Mouse (Mus musculus): ENCODE results near the gene Usp34. TPM values are rescaled to one million over a fixed set of nuclear protein-coding genes. Genes with fewer than 3 reads are reported as not detected.
"Not testable (repeated sequence)": the region's sequence is repeated elsewhere in the genome, so short reads cannot be mapped to it uniquely, and the experiment has no call there.

The Usp34 gene
- polyA plus RNA-seq, 1 experiment, result 5.6 TPM

- no peak for TF ChIP-seq POLR2A (IDR thresholded peaks at IDR 0.05; ENCODE audit: low read depth, low read length)
- no peak for TF ChIP-seq CTCF (IDR thresholded peaks at IDR 0.05; ENCODE audit: extremely low read depth, insufficient read depth, insufficient read length, insufficient replicate concordance)
- Histone ChIP-seq H3K27me3 (ENCODE audit: control insufficient read depth, insufficient read depth, low read length) (no peaks in the 10 kb centered on the region), H3K27ac (ENCODE audit: insufficient read depth, low read length) (no peak overlapping the region), H3K36me3 (ENCODE audit: control insufficient read depth, insufficient read depth, low read length) (peaks cover 33% of the 10 kb centered on the region), H3K4me3 (ENCODE audit: extremely low read depth, insufficient read depth, insufficient read length) (no peak overlapping the region), H3K4me1 (ENCODE audit: control insufficient read depth, insufficient read depth, insufficient read length) (no peaks in the 10 kb centered on the region)
- DNase-seq (ENCODE audit: low read depth in 1 of 2, low spot score in 2 of 2), result no peak
- 95% methylated on average over 6 of the region's 6 CpGs for WGBS
These were observed 121.6 kb downstream of the Usp34 start for GRCm38 (mm10) chr11:23428301-23428700.

DNA sequence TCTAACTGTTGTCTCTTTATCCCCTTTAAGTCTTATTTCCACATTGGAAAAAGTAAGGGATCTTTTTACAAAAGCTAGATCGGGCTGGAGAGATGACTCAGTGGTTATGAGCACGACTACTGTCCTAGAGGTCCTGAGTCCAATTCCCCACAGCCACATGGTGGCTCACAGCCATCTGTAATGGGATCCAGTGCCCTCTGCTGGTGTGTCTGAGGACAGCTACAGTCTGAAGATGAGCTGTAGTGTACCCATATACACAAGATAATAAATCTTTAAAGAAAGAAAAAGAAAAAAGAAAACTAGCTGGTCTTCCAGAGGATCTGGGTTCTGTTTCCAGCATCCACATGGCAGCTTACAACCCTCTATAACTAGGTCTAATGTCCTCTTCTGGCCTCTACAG, 123.3 kb downstream of the Usp34 start:
- H3K36me3 ChIP-seq (ENCODE audit: control insufficient read depth, insufficient read depth, low read length), result peaks cover 36% of the 10 kb centered on the region
- no peak for DNase-seq (ENCODE audit: low read depth in 1 of 2, low spot score in 2 of 2)
- H3K4me1 ChIP-seq (ENCODE audit: control insufficient read depth, insufficient read depth, insufficient read length), result no peaks in the 10 kb centered on the region
- TF ChIP-seq CTCF (IDR thresholded peaks at IDR 0.05; ENCODE audit: extremely low read depth, insufficient read depth, insufficient read length, insufficient replicate concordance), result no peak
- TF ChIP-seq POLR2A (IDR thresholded peaks at IDR 0.05; ENCODE audit: low read depth, low read length), result no peak
- 91% methylated on average over 2 of the region's 2 CpGs for WGBS
- no peak overlapping the region for H3K4me3 ChIP-seq (ENCODE audit: extremely low read depth, insufficient read depth, insufficient read length)
- no peak overlapping the region for H3K27ac ChIP-seq (ENCODE audit: insufficient read depth, low read length)
- H3K27me3 ChIP-seq (ENCODE audit: control insufficient read depth, insufficient read depth, low read length), result no peaks in the 10 kb centered on the region

- Histone ChIP-seq H3K27me3 (ENCODE audit: control insufficient read depth, insufficient read depth, low read length) (no peaks in the 10 kb centered on the region), H3K36me3 (ENCODE audit: control insufficient read depth, insufficient read depth, low read length) (peaks cover 29% of the 10 kb centered on the region), H3K4me3 (ENCODE audit: extremely low read depth, insufficient read depth, insufficient read length) (no peak overlapping the region), H3K27ac (ENCODE audit: insufficient read depth, low read length) (no peak overlapping the region), H3K4me1 (ENCODE audit: control insufficient read depth, insufficient read depth, insufficient read length) (no peaks in the 10 kb centered on the region)
- no peak for TF ChIP-seq POLR2A (IDR thresholded peaks at IDR 0.05; ENCODE audit: low read depth, low read length)
- no peak for TF ChIP-seq CTCF (IDR thresholded peaks at IDR 0.05; ENCODE audit: extremely low read depth, insufficient read depth, insufficient read length, insufficient replicate concordance)
- DNase-seq (ENCODE audit: low read depth in 1 of 2, low spot score in 2 of 2), result no peak
- 90% methylated on average over 2 of the region's 2 CpGs for WGBS
These were observed 129.4 kb downstream of the Usp34 start for GRCm38 (mm10) chr11:23436076-23436475.

GRCm38 (mm10) chr11:23465862-23466261, 159.2 kb downstream of the Usp34 start:
- not testable (repeated sequence) for H3K27ac ChIP-seq (ENCODE audit: insufficient read depth, low read length); H3K4me1 ChIP-seq (ENCODE audit: control insufficient read depth, insufficient read depth, insufficient read length); H3K27me3 ChIP-seq (ENCODE audit: control insufficient read depth, insufficient read depth, low read length); DNase-seq (ENCODE audit: low read depth in 1 of 2, low spot score in 2 of 2); H3K4me3 ChIP-seq (ENCODE audit: extremely low read depth, insufficient read depth, insufficient read length); H3K36me3 ChIP-seq (ENCODE audit: control insufficient read depth, insufficient read depth, low read length)
- WGBS, result 100% methylated on average over 2 of the region's 2 CpGs

- Histone ChIP-seq H3K4me3 (ENCODE audit: extremely low read depth, insufficient read depth, insufficient read length) (no peak overlapping the region), H3K4me1 (ENCODE audit: control insufficient read depth, insufficient read depth, insufficient read length) (no peaks in the 10 kb centered on the region), H3K27ac (ENCODE audit: insufficient read depth, low read length) (no peak overlapping the region), H3K27me3 (ENCODE audit: control insufficient read depth, insufficient read depth, low read length) (no peaks in the 10 kb centered on the region), H3K36me3 (ENCODE audit: control insufficient read depth, insufficient read depth, low read length) (peaks cover 42% of the 10 kb centered on the region)
- TF ChIP-seq POLR2A (IDR thresholded peaks at IDR 0.05; ENCODE audit: low read depth, low read length) (no peak), CTCF (IDR thresholded peaks at IDR 0.05; ENCODE audit: extremely low read depth, insufficient read depth, insufficient read length, insufficient replicate concordance) (no peak)
- 88% methylated on average over 1 of the region's 1 CpGs for WGBS
- DNase-seq (ENCODE audit: low read depth in 1 of 2, low spot score in 2 of 2), result no peak
These were observed 183.3 kb downstream of the Usp34 start for GRCm38 (mm10) chr11:23489955-23490354.

DNA sequence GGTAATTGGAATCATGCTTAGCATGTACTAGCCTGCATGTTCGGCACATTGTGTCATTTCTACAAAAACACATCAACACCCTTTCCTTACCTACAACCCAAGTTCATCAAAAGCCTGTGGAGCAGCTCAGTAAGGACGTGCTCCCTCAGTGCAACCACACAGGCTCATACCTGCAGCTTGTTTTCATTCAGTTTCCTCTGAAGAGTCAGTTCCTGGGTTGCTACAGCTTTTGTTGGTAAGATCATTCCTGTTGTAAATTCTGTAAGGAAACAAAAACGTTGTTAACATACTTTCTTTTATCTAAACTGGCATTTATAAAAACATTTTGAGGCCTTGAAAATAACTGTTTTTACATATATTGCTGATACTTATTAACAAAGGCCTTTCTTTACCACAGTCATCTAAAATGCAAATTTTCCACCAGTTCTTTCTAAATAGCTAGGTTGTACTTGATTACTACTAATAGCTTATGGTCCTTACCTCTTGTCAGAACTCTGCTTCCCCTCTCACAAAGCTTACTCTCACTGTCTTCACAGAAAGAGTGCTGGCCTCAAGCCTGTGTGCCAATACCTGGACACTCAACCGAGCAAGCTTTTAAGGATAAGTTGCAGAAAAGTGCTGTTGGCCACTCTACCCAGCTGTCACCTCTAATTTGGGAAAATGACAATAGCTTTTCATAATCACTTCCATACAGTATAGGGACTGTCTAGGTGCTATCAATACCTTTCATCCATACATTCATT, 185.5 kb downstream of the Usp34 start:
- DNase-seq (ENCODE audit: low read depth in 1 of 2, low spot score in 2 of 2), result no peak
- Histone ChIP-seq H3K4me1 (ENCODE audit: control insufficient read depth, insufficient read depth, insufficient read length) (peaks cover 4% of the 10 kb centered on the region; the same call in 1 of the 2 replicates), H3K27me3 (ENCODE audit: control insufficient read depth, insufficient read depth, low read length) (no peaks in the 10 kb centered on the region), H3K4me3 (ENCODE audit: extremely low read depth, insufficient read depth, insufficient read length) (no peak overlapping the region), H3K36me3 (ENCODE audit: control insufficient read depth, insufficient read depth, low read length) (peaks cover 39% of the 10 kb centered on the region), H3K27ac (ENCODE audit: insufficient read depth, low read length) (no peak overlapping the region)
- no peak for TF ChIP-seq CTCF (IDR thresholded peaks at IDR 0.05; ENCODE audit: extremely low read depth, insufficient read depth, insufficient read length, insufficient replicate concordance)
- TF ChIP-seq POLR2A (IDR thresholded peaks at IDR 0.05; ENCODE audit: low read depth, low read length), result no peak
- 89% methylated on average over 4 of the region's 4 CpGs for WGBS

DNA sequence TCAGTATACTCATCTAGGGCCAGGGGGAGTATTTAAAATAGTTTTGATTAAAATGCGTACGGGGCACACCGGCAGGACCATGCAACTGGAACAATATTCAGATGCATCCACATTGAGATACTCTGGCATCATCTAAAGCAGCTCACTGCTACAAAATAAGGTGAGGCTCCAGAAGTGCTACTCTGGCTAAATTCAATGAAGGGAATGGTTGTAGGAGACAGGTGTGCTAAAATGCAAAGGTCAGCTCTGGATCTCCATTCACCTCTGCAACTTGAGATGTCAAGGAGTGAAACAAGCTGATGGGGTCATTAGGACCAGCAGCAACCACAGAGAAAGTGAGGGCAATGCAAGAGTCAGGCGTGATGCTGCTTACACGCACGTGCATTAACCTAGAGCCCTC, 188.5 kb downstream of the Usp34 start:
- Histone ChIP-seq H3K27me3 (ENCODE audit: control insufficient read depth, insufficient read depth, low read length) (0 out of 2 replicates have a peak, but pooled peaks cover 1% of the 10 kb centered on the region), H3K4me1 (ENCODE audit: control insufficient read depth, insufficient read depth, insufficient read length) (peaks cover 4% of the 10 kb centered on the region; the same call in 1 of the 2 replicates), H3K27ac (ENCODE audit: insufficient read depth, low read length) (no peak overlapping the region), H3K36me3 (ENCODE audit: control insufficient read depth, insufficient read depth, low read length) (peaks cover 24% of the 10 kb centered on the region), H3K4me3 (ENCODE audit: extremely low read depth, insufficient read depth, insufficient read length) (no peak overlapping the region)
- TF ChIP-seq POLR2A (IDR thresholded peaks at IDR 0.05; ENCODE audit: low read depth, low read length) (no peak), CTCF (IDR thresholded peaks at IDR 0.05; ENCODE audit: extremely low read depth, insufficient read depth, insufficient read length, insufficient replicate concordance) (no peak)
- 96% methylated on average over 6 of the region's 6 CpGs for whole genome bisulfite sequencing
- DNase-seq (ENCODE audit: low read depth in 1 of 2, low spot score in 2 of 2), result no peak
